Mouse (Mus musculus) testis, postnatal 14 days (tissue): ENCODE measurements at regions not wholly inside any gene's neighbourhood (a gene's known extent, or its start where the extent isn't known, plus 50 kb on each side); places are given as distances from the start of the nearest gene placed in this dataset.

Experiments
- DNase-seq: peaks from one replicate; pipeline ENCODE4 v3.0.0; 2021; ENCODE audit warnings: low spot score

- no peak for DNase-seq
Observed at GRCm38 (mm10) chr2:27590511-27590910, 75.6 kb downstream of the Wdr5 start.

GRCm38 (mm10) chr2:27591668-27592067, 76.7 kb downstream of the Wdr5 start:
- no peak for DNase-seq

GRCm38 (mm10) chr2:27593338-27593737, 78.4 kb downstream of the Wdr5 start:
- DNase-seq: peak; percentile 36

- DNase-seq: no peak
Observed at GRCm38 (mm10) chr2:27595251-27595650, 80.3 kb downstream of the Wdr5 start.

- peak; percentile 72 for DNase-seq
Observed at GRCm38 (mm10) chr2:27596217-27596616, 80.0 kb upstream of the Rxra start.

- DNase-seq: peak; percentile 76
Observed at GRCm38 (mm10) chr2:27596966-27597365, 79.3 kb upstream of the Rxra start.

- no peak for DNase-seq
Observed at GRCm38 (mm10) chr2:27597901-27598300, 78.3 kb upstream of the Rxra start.

GRCm38 (mm10) chr2:27599061-27599768, 77.0 kb upstream of the Rxra start:
- peak; percentile 53 for DNase-seq

GRCm38 (mm10) chr2:27599769-27600167, 76.5 kb upstream of the Rxra start:
- no peak for DNase-seq

- DNase-seq: no peak
Observed at GRCm38 (mm10) chr2:27603333-27603732, 72.9 kb upstream of the Rxra start.

GRCm38 (mm10) chr2:27604588-27604987, 71.7 kb upstream of the Rxra start:
- DNase-seq: no peak

- no peak for DNase-seq
Observed at GRCm38 (mm10) chr2:27606816-27607215, 69.4 kb upstream of the Rxra start.

- no peak for DNase-seq
Observed at GRCm38 (mm10) chr2:27621741-27622140, 54.5 kb upstream of the Rxra start.

- DNase-seq: no peak
Observed at GRCm38 (mm10) chr2:27624656-27625366, 51.4 kb upstream of the Rxra start.
